Mouse (Mus musculus): ENCODE results near the gene Gm21976. TPM values are rescaled to one million over a fixed set of nuclear protein-coding genes. Genes with fewer than 3 reads are reported as not detected.

The Gm21976 gene
- polyA plus RNA-seq, 1 experiment from 2014 or later: not detected

- Histone ChIP-seq H3K36me3 (peaks cover 45% of the 10 kb centered on the region), H3K27me3 (ENCODE audit: insufficient read depth, poor library complexity, severe bottlenecking) (no peaks in the 10 kb centered on the region), H3K4me1 (no peaks in the 10 kb centered on the region), H3K4me3 (no peak overlapping the region), H3K9me3 (no peaks in the 10 kb centered on the region), H3K27ac (no peak overlapping the region)
- 90% methylated on average over 9 of the region's 9 CpGs for WGBS
- DNase-seq (ENCODE audit: low spot score): no peak
Observed at GRCm38 (mm10) chr13:98274023-98274422, 5.7 kb upstream of the Gm21976 start.

- Histone ChIP-seq H3K4me3 (no peak overlapping the region), H3K4me1 (no peaks in the 10 kb centered on the region), H3K27ac (no peak overlapping the region), H3K36me3 (peaks cover 40% of the 10 kb centered on the region), H3K9me3 (no peaks in the 10 kb centered on the region), H3K27me3 (ENCODE audit: insufficient read depth, poor library complexity, severe bottlenecking) (no peaks in the 10 kb centered on the region)
- WGBS: 54% methylated on average over 4 of the region's 4 CpGs
- DNase-seq (ENCODE audit: low spot score): no peak
Observed at GRCm38 (mm10) chr13:98275646-98276045, 4.0 kb upstream of the Gm21976 start.

GRCm38 (mm10) chr13:98276253-98276652, 3.4 kb upstream of the Gm21976 start:
- no peak for DNase-seq (ENCODE audit: low spot score)
- Histone ChIP-seq H3K36me3 (peaks cover 34% of the 10 kb centered on the region), H3K4me3 (no peak overlapping the region), H3K4me1 (no peaks in the 10 kb centered on the region), H3K27ac (no peak overlapping the region), H3K27me3 (ENCODE audit: insufficient read depth, poor library complexity, severe bottlenecking) (no peaks in the 10 kb centered on the region), H3K9me3 (no peaks in the 10 kb centered on the region)
- 88% methylated on average over 7 of the region's 7 CpGs for WGBS

- DNase-seq (ENCODE audit: low spot score): no peak
- H3K27ac ChIP-seq: no peak overlapping the region
- no peaks in the 10 kb centered on the region for H3K27me3 ChIP-seq (ENCODE audit: insufficient read depth, poor library complexity, severe bottlenecking)
- H3K36me3 ChIP-seq: peaks cover 22% of the 10 kb centered on the region
- WGBS: 82% methylated on average over 2 of the region's 2 CpGs
- no peaks in the 10 kb centered on the region for H3K9me3 ChIP-seq
- no peak overlapping the region for H3K4me3 ChIP-seq
- H3K4me1 ChIP-seq: no peaks in the 10 kb centered on the region
Observed at GRCm38 (mm10) chr13:98277501-98277900, 2.2 kb upstream of the Gm21976 start.

GRCm38 (mm10) chr13:98280990-98281650, 1.4 kb downstream of the Gm21976 start:
- Histone ChIP-seq H3K4me1 (no peaks in the 10 kb centered on the region), H3K9me3 (no peaks in the 10 kb centered on the region), H3K27ac (no peak overlapping the region), H3K27me3 (ENCODE audit: insufficient read depth, poor library complexity, severe bottlenecking) (no peaks in the 10 kb centered on the region), H3K36me3 (no peaks in the 10 kb centered on the region), H3K4me3 (no peak overlapping the region)
- no peak for DNase-seq (ENCODE audit: low spot score)
- 76% methylated on average over 12 of the region's 12 CpGs for WGBS

GRCm38 (mm10) chr13:98290719-98291118, 11.0 kb downstream of the Gm21976 start:
- no peaks in the 10 kb centered on the region for H3K36me3 ChIP-seq
- WGBS: 36% methylated on average over 2 of the region's 2 CpGs
- no peaks in the 10 kb centered on the region for H3K27me3 ChIP-seq (ENCODE audit: insufficient read depth, poor library complexity, severe bottlenecking)
- no peak for DNase-seq (ENCODE audit: low spot score)
- no peaks in the 10 kb centered on the region for H3K9me3 ChIP-seq
- H3K4me1 ChIP-seq: peaks cover 8% of the 10 kb centered on the region
- no peak overlapping the region for H3K4me3 ChIP-seq
- no peak overlapping the region for H3K27ac ChIP-seq

- 73% methylated on average over 8 of the region's 8 CpGs for WGBS
- H3K27ac ChIP-seq: no peak overlapping the region
- DNase-seq (ENCODE audit: low spot score): no peak
Observed at GRCm38 (mm10) chr13:98291712-98292111, 12.0 kb downstream of the Gm21976 start.

GRCm38 (mm10) chr13:98296072-98296471, 16.4 kb downstream of the Gm21976 start:
- Histone ChIP-seq H3K4me1 (peaks cover 8% of the 10 kb centered on the region), H3K36me3 (no peaks in the 10 kb centered on the region), H3K27ac (no peak overlapping the region), H3K9me3 (no peaks in the 10 kb centered on the region), H3K27me3 (ENCODE audit: insufficient read depth, poor library complexity, severe bottlenecking) (no peaks in the 10 kb centered on the region), H3K4me3 (no peak overlapping the region)
- 43% methylated on average over 5 of the region's 5 CpGs for WGBS
- no peak for DNase-seq (ENCODE audit: low spot score)

More at GRCm38 (mm10) chr13:98291712-98292111, 12.0 kb downstream of the Gm21976 start:
- Histone ChIP-seq H3K4me3 (no peak overlapping the region), H3K9me3 (no peaks in the 10 kb centered on the region), H3K4me1 (peaks cover 8% of the 10 kb centered on the region), H3K27me3 (ENCODE audit: insufficient read depth, poor library complexity, severe bottlenecking) (no peaks in the 10 kb centered on the region), H3K36me3 (no peaks in the 10 kb centered on the region)

GRCm38 (mm10) chr13:98297883-98298482, 18.3 kb downstream of the Gm21976 start:
- H3K9me3 ChIP-seq: no peaks in the 10 kb centered on the region
- H3K4me1 ChIP-seq: peaks cover 8% of the 10 kb centered on the region
- H3K4me3 ChIP-seq: no peak overlapping the region
- H3K27me3 ChIP-seq (ENCODE audit: insufficient read depth, poor library complexity, severe bottlenecking): no peaks in the 10 kb centered on the region
- WGBS: 88% methylated on average over 6 of the region's 6 CpGs
- no peaks in the 10 kb centered on the region for H3K36me3 ChIP-seq
- DNase-seq (ENCODE audit: low spot score): no peak
- H3K27ac ChIP-seq: no peak overlapping the region

GRCm38 (mm10) chr13:98298833-98299758, 19.4 kb downstream of the Gm21976 start:
- WGBS: 50% methylated on average over 21 of the region's 21 CpGs
- Histone ChIP-seq H3K9me3 (no peaks in the 10 kb centered on the region), H3K4me3 (peak overlapping the region; percentile 37), H3K27ac (peak overlapping the region; percentile 44; the same call in 1 of the 2 replicates), H3K4me1 (no peaks in the 10 kb centered on the region), H3K27me3 (ENCODE audit: insufficient read depth, poor library complexity, severe bottlenecking) (no peaks in the 10 kb centered on the region), H3K36me3 (no peaks in the 10 kb centered on the region)
- peak; percentile 84 for DNase-seq (ENCODE audit: low spot score)

- Histone ChIP-seq H3K27ac (no peak overlapping the region), H3K9me3 (no peaks in the 10 kb centered on the region), H3K27me3 (ENCODE audit: insufficient read depth, poor library complexity, severe bottlenecking) (no peaks in the 10 kb centered on the region), H3K4me1 (no peaks in the 10 kb centered on the region; the same call in 1 of the 2 replicates), H3K36me3 (peaks cover 22% of the 10 kb centered on the region), H3K4me3 (no peak overlapping the region)
- DNase-seq (ENCODE audit: low spot score): no peak
- WGBS: 86% methylated on average over 9 of the region's 9 CpGs
Observed at GRCm38 (mm10) chr13:98305257-98305656, 25.6 kb downstream of the Gm21976 start.

GRCm38 (mm10) chr13:98306393-98306792, 26.7 kb downstream of the Gm21976 start:
- Histone ChIP-seq H3K27me3 (ENCODE audit: insufficient read depth, poor library complexity, severe bottlenecking) (no peaks in the 10 kb centered on the region), H3K4me1 (no peaks in the 10 kb centered on the region; the same call in 1 of the 2 replicates), H3K4me3 (no peak overlapping the region), H3K36me3 (peaks cover 33% of the 10 kb centered on the region), H3K27ac (no peak overlapping the region), H3K9me3 (no peaks in the 10 kb centered on the region)
- no peak for DNase-seq (ENCODE audit: low spot score)
- WGBS: 52% methylated on average over 5 of the region's 5 CpGs

Measured in heart, embryonic 10.5 days (tissue).